Mouse (Mus musculus) limb, embryonic 12.5 days (tissue): ENCODE measurements around the gene Dynlrb2. TPM values are rescaled to one million over a fixed set of nuclear protein-coding genes. Genes with fewer than 3 reads are reported as not detected.

Experiments
- ATAC-seq: fragments of 200-750 bp; cut with Nextera tagmentation; 2 replicates; pipeline ENCODE4 v1.8.0; 2017; ENCODE audit warnings: low read depth, moderate TSS enrichment; ENCODE audit not compliant: insufficient number of reproducible peaks, insufficient read depth, low FRiP score, low TSS enrichment
- H3K27ac ChIP-seq: fragments of 300-500 bp; sonication (generic); 2 replicates; pipeline ENCODE4 v1.5.1; 2016; ENCODE audit warnings: mild to moderate bottlenecking, moderate library complexity
- H3K27me3 ChIP-seq: fragments of 300-500 bp; sonication (generic); 2 replicates; pipeline ENCODE4 v1.6.1; 2016; ENCODE audit warnings: mild to moderate bottlenecking, moderate library complexity
- H3K36me3 ChIP-seq: fragments of 300-500 bp; sonication (generic); 2 replicates; pipeline ENCODE4 v1.6.1; 2016; ENCODE audit warnings: mild to moderate bottlenecking, moderate library complexity
- H3K4me1 ChIP-seq: fragments of 300-500 bp; sonication (generic); replicated peaks from 2 replicates; pipeline ENCODE4 v1.6.1; 2016
- H3K4me2 ChIP-seq: fragments of 300-500 bp; sonication (generic); 2 replicates; pipeline ENCODE4 v1.6.1; 2016; ENCODE audit warnings: mild to moderate bottlenecking, moderate library complexity
- H3K4me3 ChIP-seq: fragments of 300-500 bp; sonication (generic); replicated peaks from 2 replicates; pipeline ENCODE4 v1.5.1; 2016; ENCODE audit warnings: mild to moderate bottlenecking
- H3K9ac ChIP-seq: fragments of 300-500 bp; sonication (generic); replicated peaks from 2 replicates; pipeline ENCODE4 v1.6.1; 2016; ENCODE audit warnings: mild to moderate bottlenecking, moderate library complexity
- H3K9me3 ChIP-seq: fragments of 300-500 bp; sonication (generic); 2 replicates; pipeline ENCODE4 v1.6.1; 2016; ENCODE audit warnings: mild to moderate bottlenecking, moderate library complexity
- WGBS: fragments of 180-500 bp; shearing (Covaris S2); methylation state at CpG from one replicate; pipeline ENCODE4 v1.1.7; 2016; 5-methylcytosine and 5-hydroxymethylcytosine counted together
- polyA plus RNA-seq: library from polyadenylated mRNA; unstranded; fragments of >200 nt; fragmentation: Nextera tagmentation; extraction: Ambion mirVana; gene quantifications from 2 replicates; pipeline ENCODE4 v1.2.1, GENCODE M21; 2016

Dynlrb2 gene
- polyA plus RNA-seq, result not detected in 2 replicates

- Histone ChIP-seq H3K4me1 (0 out of 2 replicates have a peak, but pooled peaks cover 4% of the 10 kb centered on the region), H3K4me3 (peak within 1 kb of the TSS; percentile 40), H3K4me2 (peak within 1 kb of the TSS; percentile 76), H3K27ac (no peak within 1 kb of the TSS), H3K36me3 (no peaks in the 10 kb centered on the region), H3K9me3 (no peaks in the 10 kb centered on the region), H3K27me3 (no peaks in the 10 kb centered on the region), H3K9ac (peak within 1 kb of the TSS; percentile 47; the same call in 1 of the 2 replicates)
- WGBS, result 10% methylated on average over 19 of the region's 19 CpGs
- ATAC-seq, result peak; percentile 90; the same call in 1 of the 2 replicates
Measured at GRCm38 (mm10) chr8:116504477-116505120, at the start of gene Dynlrb2. TSS of gene Dynlrb2 (plus strand) at chr8:116504974.

- Histone ChIP-seq H3K27me3 (no peaks in the 10 kb centered on the region), H3K4me3 (no peak overlapping the region), H3K4me2 (no peak overlapping the region), H3K9ac (no peak overlapping the region), H3K9me3 (no peaks in the 10 kb centered on the region), H3K27ac (no peak overlapping the region), H3K36me3 (no peaks in the 10 kb centered on the region), H3K4me1 (no peaks in the 10 kb centered on the region)
- no peak for ATAC-seq
- WGBS, result 72% methylated on average over 11 of the region's 11 CpGs
Measured at GRCm38 (mm10) chr8:116458569-116458968, 46.2 kb upstream of the Dynlrb2 start.

- H3K27ac ChIP-seq, result no peak overlapping the region
- 75% methylated on average over 4 of the region's 4 CpGs for WGBS
- no peaks in the 10 kb centered on the region for H3K27me3 ChIP-seq
- H3K4me3 ChIP-seq, result no peak overlapping the region
- ATAC-seq, result no peak
- no peaks in the 10 kb centered on the region for H3K4me1 ChIP-seq
- H3K9me3 ChIP-seq, result no peaks in the 10 kb centered on the region
- H3K4me2 ChIP-seq, result no peak overlapping the region
- H3K36me3 ChIP-seq, result no peaks in the 10 kb centered on the region
- H3K9ac ChIP-seq, result no peak overlapping the region
Measured at GRCm38 (mm10) chr8:116461472-116461871, 43.3 kb upstream of the Dynlrb2 start.

- Histone ChIP-seq H3K27ac (no peak overlapping the region), H3K9me3 (no peaks in the 10 kb centered on the region), H3K9ac (no peak overlapping the region), H3K4me2 (no peak overlapping the region), H3K36me3 (no peaks in the 10 kb centered on the region), H3K27me3 (no peaks in the 10 kb centered on the region), H3K4me1 (no peaks in the 10 kb centered on the region), H3K4me3 (no peak overlapping the region)
- WGBS, result 84% methylated on average over 7 of the region's 7 CpGs
- ATAC-seq, result no peak
Measured at GRCm38 (mm10) chr8:116466586-116466985, 38.2 kb upstream of the Dynlrb2 start.

- no peak overlapping the region for H3K9ac ChIP-seq
- no peaks in the 10 kb centered on the region for H3K36me3 ChIP-seq
- no peaks in the 10 kb centered on the region for H3K4me1 ChIP-seq
- WGBS, result 82% methylated on average over 1 of the region's 1 CpGs
- no peaks in the 10 kb centered on the region for H3K27me3 ChIP-seq
- H3K4me3 ChIP-seq, result no peak overlapping the region
- no peak overlapping the region for H3K4me2 ChIP-seq
- H3K9me3 ChIP-seq, result no peaks in the 10 kb centered on the region
- no peak for ATAC-seq
- H3K27ac ChIP-seq, result no peak overlapping the region
Measured at GRCm38 (mm10) chr8:116467027-116467426, 37.7 kb upstream of the Dynlrb2 start.

GRCm38 (mm10) chr8:116477941-116478340 lies 26.8 kb upstream of the Dynlrb2 start:
- Histone ChIP-seq H3K27me3 (no peaks in the 10 kb centered on the region), H3K9me3 (0 out of 2 replicates have a peak, but pooled peaks cover 4% of the 10 kb centered on the region), H3K27ac (no peak overlapping the region), H3K36me3 (no peaks in the 10 kb centered on the region), H3K9ac (no peak overlapping the region), H3K4me3 (no peak overlapping the region), H3K4me2 (no peak overlapping the region), H3K4me1 (no peaks in the 10 kb centered on the region)
- WGBS, result 84% methylated on average over 9 of the region's 9 CpGs
- ATAC-seq, result no peak

GRCm38 (mm10) chr8:116478681-116479080 lies 26.1 kb upstream of the Dynlrb2 start:
- Histone ChIP-seq H3K9me3 (0 out of 2 replicates have a peak, but pooled peaks cover 4% of the 10 kb centered on the region), H3K9ac (no peak overlapping the region), H3K4me1 (no peaks in the 10 kb centered on the region), H3K4me2 (no peak overlapping the region), H3K4me3 (no peak overlapping the region), H3K36me3 (no peaks in the 10 kb centered on the region), H3K27ac (no peak overlapping the region), H3K27me3 (no peaks in the 10 kb centered on the region)
- ATAC-seq, result no peak

- Histone ChIP-seq H3K4me2 (no peak overlapping the region), H3K4me1 (no peaks in the 10 kb centered on the region), H3K27ac (no peak overlapping the region), H3K4me3 (no peak overlapping the region), H3K36me3 (no peaks in the 10 kb centered on the region), H3K27me3 (no peaks in the 10 kb centered on the region), H3K9me3 (0 out of 2 replicates have a peak, but pooled peaks cover 4% of the 10 kb centered on the region), H3K9ac (no peak overlapping the region)
- WGBS, result 18% methylated on average over 7 of the region's 7 CpGs
- no peak for ATAC-seq
Measured at GRCm38 (mm10) chr8:116480894-116481293, 23.9 kb upstream of the Dynlrb2 start.

GRCm38 (mm10) chr8:116482738-116483137 lies 22.0 kb upstream of the Dynlrb2 start:
- no peak for ATAC-seq
- WGBS, result 33% methylated on average over 3 of the region's 3 CpGs

GRCm38 (mm10) chr8:116484087-116484486 lies 20.7 kb upstream of the Dynlrb2 start:
- no peak for ATAC-seq
- H3K9ac ChIP-seq, result no peak overlapping the region
- H3K4me2 ChIP-seq, result no peak overlapping the region
- H3K27me3 ChIP-seq, result no peaks in the 10 kb centered on the region
- no peak overlapping the region for H3K4me3 ChIP-seq
- no peaks in the 10 kb centered on the region for H3K9me3 ChIP-seq
- no peaks in the 10 kb centered on the region for H3K36me3 ChIP-seq
- no peaks in the 10 kb centered on the region for H3K4me1 ChIP-seq
- WGBS, result 41% methylated on average over 2 of the region's 2 CpGs
- H3K27ac ChIP-seq, result no peak overlapping the region

More at GRCm38 (mm10) chr8:116482738-116483137, 22.0 kb upstream of the Dynlrb2 start:
- no peaks in the 10 kb centered on the region for H3K36me3 ChIP-seq
- H3K9ac ChIP-seq, result no peak overlapping the region
- no peak overlapping the region for H3K4me3 ChIP-seq
- 0 out of 2 replicates have a peak, but pooled peaks cover 4% of the 10 kb centered on the region for H3K9me3 ChIP-seq
- H3K27me3 ChIP-seq, result no peaks in the 10 kb centered on the region
- no peak overlapping the region for H3K4me2 ChIP-seq
- H3K4me1 ChIP-seq, result no peaks in the 10 kb centered on the region
- no peak overlapping the region for H3K27ac ChIP-seq

GRCm38 (mm10) chr8:116488546-116488945 lies 16.2 kb upstream of the Dynlrb2 start:
- no peak overlapping the region for H3K9ac ChIP-seq
- no peak overlapping the region for H3K4me2 ChIP-seq
- H3K27ac ChIP-seq, result no peak overlapping the region
- H3K27me3 ChIP-seq, result no peaks in the 10 kb centered on the region
- WGBS, result 62% methylated on average over 2 of the region's 2 CpGs
- no peak for ATAC-seq
- H3K9me3 ChIP-seq, result no peaks in the 10 kb centered on the region
- H3K36me3 ChIP-seq, result no peaks in the 10 kb centered on the region
- H3K4me1 ChIP-seq, result no peaks in the 10 kb centered on the region
- no peak overlapping the region for H3K4me3 ChIP-seq
